Mouse (Mus musculus): Measurements from ENCODE around the gene Tmem101.

Tmem101 gene

GRCm38 (mm10) chr11:102156039-102156785 lies at the start of gene Tmem101:
Gene Tmem101, minus strand, starts transcription at chr11:102156404.
- in situ Hi-C loops (cut with MboI, MseI) = loop anchor here in 1 of 2 experiments (5.0 kb wide), 1 partner anchor 56 kb away; no protein-coding TSS in a partner anchor

GRCm38 (mm10) chr11:102201408-102201821 lies 45.2 kb upstream of the Tmem101 start:
- in situ Hi-C loops (cut with MboI, MseI) = no loop called here

GRCm38 (mm10) chr11:102199856-102200255 lies 43.7 kb upstream of the Tmem101 start:
- in situ Hi-C loops (cut with MboI, MseI) = no loop called here

DNA sequence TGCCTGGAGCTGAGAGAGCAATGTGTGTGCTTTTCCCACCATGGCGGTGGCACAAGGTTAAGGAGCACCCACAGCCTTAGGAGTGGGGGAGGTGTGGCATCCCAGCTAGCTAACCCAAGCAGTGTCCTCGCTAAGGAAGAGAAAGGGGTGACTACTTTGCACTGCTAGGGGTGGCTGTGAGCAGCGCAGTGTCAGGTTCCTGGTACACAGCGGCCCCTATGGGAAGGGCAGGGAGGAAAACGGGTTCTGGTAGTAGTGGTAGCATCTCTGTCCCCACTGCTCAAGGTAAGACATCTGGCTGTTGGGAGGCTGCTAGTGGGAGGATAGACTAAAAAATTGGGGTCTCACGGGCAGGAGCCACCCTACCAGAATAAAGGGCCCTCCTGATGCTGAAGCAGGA lies 42.0 kb upstream of the Tmem101 start:
- in situ Hi-C loops (cut with MboI, MseI) = no loop called here

- in situ Hi-C loops (cut with MboI, MseI) = no loop called here
These were observed 40.0 kb upstream of the Tmem101 start for GRCm38 (mm10) chr11:102196018-102196797.

- in situ Hi-C loops (cut with MboI, MseI) = no loop called here
These were observed 37.6 kb upstream of the Tmem101 start for GRCm38 (mm10) chr11:102193657-102194440.

DNA sequence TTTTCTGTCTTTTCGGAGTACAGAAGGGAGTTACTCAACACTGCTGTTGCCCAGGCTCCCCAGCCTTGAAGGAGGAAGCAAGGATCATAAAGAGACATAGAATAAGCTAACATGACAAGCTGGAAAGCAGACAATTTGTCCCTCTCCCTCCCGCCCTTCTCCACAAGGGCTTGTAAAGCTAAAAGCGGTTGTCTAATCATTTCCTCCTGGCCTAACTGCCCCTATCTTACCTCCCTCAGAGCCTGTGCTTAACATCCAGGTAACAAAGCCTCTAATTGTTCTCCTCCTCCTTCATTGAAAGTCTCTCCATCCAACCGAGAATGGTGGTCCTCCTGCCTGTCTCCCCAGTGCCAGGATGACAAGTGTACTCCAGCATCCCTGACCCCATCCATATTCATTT lies 34.6 kb upstream of the Tmem101 start:
- in situ Hi-C loops (cut with MboI, MseI) = no loop called here

DNA sequence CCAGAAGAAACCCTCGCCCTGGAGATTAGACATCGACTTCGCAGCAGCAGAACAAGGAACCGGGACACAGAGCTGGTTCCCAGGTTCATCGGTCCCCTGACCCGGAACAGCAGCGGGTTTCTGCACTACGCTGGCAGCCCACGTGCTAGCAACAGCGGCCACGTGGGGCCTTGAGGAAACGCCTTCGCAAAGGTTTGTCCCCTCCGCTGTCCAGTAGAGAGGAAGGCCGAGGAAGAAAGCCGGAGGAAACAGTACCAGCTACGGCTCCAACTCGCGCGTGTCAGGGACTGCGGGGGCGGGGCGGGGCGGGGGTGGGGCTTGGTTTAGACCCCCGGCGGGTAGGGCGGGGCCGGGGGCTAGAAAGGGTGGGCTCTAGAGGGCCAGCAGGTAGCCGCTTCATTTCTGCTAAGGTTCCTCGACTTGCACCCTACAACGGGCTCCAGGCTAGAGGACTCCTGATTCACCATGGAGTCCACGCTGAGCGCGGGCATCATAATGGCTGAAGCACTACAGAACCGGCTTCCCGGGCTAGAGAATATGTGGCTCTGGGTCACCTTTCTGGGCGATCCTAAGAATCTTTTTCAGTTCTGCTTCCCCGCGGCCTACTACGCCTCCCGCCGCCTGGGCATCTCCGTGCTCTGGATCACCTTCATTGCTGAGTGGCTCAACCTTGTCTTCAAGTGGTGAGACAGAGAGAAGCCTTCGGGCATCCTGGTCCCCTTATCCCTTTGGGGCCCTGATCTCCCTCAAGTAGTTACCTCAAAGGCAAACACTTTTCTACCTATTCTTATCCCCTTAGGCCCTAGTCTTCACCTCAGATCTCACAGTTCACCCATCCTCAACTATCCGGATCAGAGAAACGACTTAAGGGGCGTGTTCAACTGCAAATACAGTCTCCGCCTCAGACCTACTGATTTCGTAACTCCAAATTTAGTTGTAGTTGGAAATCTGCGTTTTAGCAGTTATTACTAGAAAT lies 33.5 kb upstream of the Tmem101 start, which contains the start of gene G6pc3:
Gene G6pc3, plus strand, starts transcription at position 160 of the 976 bp plus-strand sequence.
- in situ Hi-C loops (cut with MboI, MseI) = no loop called here

DNA sequence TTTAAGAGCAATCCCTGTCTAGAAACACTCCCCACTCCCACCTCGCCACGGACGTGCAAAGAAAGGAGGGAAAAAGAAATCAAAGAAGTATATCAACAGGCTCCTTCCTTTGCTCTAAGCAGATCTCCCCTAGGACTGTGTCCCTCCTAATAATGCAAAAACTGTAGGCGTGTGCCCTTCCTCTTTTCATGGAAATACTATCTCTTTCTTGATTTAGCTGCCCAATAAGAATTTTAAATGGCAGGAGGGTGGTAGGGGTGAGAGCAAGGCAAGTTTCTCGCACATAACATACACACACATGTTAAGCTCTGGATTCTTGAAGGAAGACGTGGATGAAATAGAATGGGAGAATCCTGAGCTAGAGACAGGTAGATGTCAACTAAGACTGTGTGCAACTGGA lies 32.8 kb upstream of the Tmem101 start:
- in situ Hi-C loops (cut with MboI, MseI) = no loop called here

DNA sequence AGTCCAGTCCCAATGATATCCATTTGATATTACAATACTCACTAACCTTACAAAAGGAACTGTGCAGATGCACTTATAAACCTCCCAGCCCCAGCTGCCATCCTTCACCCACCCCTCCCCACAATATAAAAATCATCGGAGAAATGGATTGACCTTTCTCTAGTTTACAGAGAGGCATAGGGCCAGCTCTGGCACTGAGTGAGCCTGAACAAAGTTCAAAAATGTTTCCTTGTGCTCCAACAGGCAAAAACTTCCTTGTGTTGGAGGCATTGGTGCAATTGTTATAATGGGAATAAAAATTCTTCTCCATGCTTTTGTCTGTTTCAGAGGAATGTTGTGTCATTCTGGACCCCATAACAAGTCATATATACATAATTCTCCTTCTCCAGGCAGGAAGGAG lies 30.0 kb upstream of the Tmem101 start:
- in situ Hi-C loops (cut with MboI, MseI) = no loop called here

DNA sequence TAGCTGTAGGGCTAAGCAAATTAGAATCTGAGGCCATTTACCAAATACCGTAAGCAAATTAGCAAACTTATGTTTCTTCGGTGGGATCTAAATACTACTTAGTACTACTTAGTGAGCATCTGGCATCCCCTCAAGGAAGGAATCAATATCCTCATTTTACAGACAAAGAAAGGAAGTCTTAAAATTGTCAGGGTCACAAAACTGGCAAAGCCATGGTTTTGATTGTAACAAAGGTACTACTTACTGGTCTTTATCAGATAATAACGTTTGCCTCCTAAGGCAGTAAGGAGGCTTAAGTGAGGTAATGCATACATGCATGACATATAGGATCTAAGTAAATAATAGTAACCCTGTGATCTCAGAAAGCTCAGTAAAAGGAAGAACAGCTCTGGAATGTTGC lies 29.5 kb upstream of the Tmem101 start:
- in situ Hi-C loops (cut with MboI, MseI) = no loop called here

GRCm38 (mm10) chr11:102184646-102185495 lies 28.7 kb upstream of the Tmem101 start, which contains the start of gene Lsm12:
Gene Lsm12, minus strand, starts transcription at chr11:102185296.
- in situ Hi-C loops (cut with MboI, MseI) = no loop called here

DNA sequence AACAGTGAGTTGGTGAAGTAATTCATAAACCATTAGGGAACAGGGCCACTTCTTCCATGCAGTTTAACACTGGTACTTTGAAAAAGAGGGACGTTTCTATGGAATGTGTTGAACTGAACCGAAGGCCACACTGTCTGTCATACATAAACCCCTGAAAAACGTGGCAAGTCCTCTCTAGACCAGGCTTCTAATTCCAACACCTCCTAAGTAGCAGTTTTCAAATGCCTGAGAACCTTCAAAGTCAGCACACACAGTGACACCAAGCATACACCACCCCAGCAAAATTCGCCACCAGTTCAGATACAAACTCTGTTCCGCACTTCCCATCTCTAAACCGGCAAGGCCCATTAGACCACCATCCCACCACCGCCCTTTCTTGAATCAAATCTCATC lies 28.0 kb upstream of the Tmem101 start:
- in situ Hi-C loops (cut with MboI, MseI) = no loop called here

DNA sequence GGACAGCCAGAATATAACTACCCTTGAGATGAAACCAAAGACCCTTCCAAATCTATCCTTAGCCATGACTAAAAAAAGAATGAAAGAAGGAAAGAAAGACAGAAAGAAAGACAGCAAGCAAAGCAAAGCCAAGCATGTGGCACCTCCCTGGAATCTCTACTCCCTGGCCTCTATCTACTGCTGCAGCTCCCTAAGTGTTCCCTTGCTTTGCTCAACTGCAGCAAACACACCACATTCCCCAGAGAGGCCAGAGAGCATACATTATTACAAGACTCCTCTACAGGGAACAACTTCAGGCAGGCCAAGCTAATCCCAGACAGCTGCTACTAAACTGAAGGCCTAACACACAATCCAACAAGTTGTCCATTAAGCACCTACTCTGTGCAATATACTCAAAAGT lies 23.6 kb upstream of the Tmem101 start:
- in situ Hi-C loops (cut with MboI, MseI) = no loop called here

DNA sequence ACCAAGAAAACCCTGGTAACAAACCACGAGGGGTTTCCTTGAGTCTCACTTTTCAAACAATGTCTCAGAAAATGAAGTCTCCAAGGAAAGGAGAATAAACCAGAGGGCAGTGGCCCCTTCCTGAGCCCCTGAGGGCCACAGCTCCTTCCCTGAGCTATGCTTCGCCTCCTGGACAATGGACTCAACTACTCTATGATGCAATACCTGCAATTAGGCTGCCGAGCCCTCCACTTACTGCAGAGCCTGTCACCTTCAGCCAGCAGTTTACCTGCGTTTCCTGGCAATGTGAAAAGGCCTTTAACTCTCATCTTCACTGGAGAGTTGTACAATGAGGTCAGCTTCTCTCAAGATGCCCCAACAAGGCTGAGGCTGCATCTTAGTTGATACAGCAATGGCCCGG lies 12.5 kb upstream of the Tmem101 start:
- in situ Hi-C loops (cut with MboI, MseI) = no loop called here

DNA sequence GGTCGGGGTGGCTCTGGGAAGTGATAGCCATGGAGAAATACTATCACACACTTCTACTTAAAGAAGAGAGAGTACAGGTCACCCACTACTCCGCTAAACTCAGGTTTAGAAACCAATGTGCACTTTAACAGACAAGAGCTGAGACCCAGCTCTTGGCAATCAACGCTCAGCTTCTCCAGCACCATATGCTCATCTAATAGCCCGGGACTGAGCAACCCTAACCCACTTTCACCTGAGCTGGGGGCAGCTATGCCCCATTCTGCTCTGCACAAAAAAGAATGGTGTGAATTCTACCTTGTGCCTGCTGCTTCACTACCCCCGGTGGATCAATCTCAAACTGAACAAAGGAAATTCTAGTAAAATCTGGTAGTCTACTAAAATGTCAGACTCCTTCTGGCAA lies 11.3 kb upstream of the Tmem101 start:
- in situ Hi-C loops (cut with MboI, MseI) = no loop called here

GRCm38 (mm10) chr11:102165971-102166722 lies 9.9 kb upstream of the Tmem101 start:
- in situ Hi-C loops (cut with MboI, MseI) = no loop called here

GRCm38 (mm10) chr11:102159781-102160180 lies 3.6 kb upstream of the Tmem101 start:
- in situ Hi-C loops (cut with MboI, MseI) = loop anchor here in 1 of 2 experiments (5.0 kb wide), 1 partner anchor 53 kb away; no protein-coding TSS in a partner anchor

- in situ Hi-C loops (cut with MboI, MseI) = loop anchor here in 1 of 2 experiments (5.0 kb wide), 1 partner anchor 54 kb away; no protein-coding TSS in a partner anchor
These were observed 1.8 kb upstream of the Tmem101 start for GRCm38 (mm10) chr11:102158024-102158423.
